Mouse (Mus musculus) C2C12 (cell line): Measurements from ENCODE around the gene Hmga2. TPM values are rescaled to one million over a fixed set of nuclear protein-coding genes. Genes with fewer than 3 reads are reported as not detected.
"Not testable (repeated sequence)": the region's sequence is repeated elsewhere in the genome, so short reads cannot be mapped to it uniquely, and the experiment has no call there.

ENCODE experiments used
- H3K27me3 ChIP-seq: one replicate; pipeline ENCODE4 v1.6.1; 2011; ENCODE audit not compliant: control insufficient read depth, insufficient read depth, insufficient read length
- H3K36me3 ChIP-seq: one replicate; pipeline ENCODE4 v1.6.1; 2011; ENCODE audit not compliant: control insufficient read depth, insufficient read depth
- H3K4me3 ChIP-seq: one replicate; pipeline ENCODE4 v1.5.1; 2011; ENCODE audit warnings: mild to moderate bottlenecking, control low read depth; ENCODE audit not compliant: poor library complexity, insufficient read depth, severe bottlenecking
- H3K79me2 ChIP-seq: one replicate; pipeline ENCODE4 v1.6.1; 2011; ENCODE audit not compliant: control insufficient read depth, insufficient read depth
- H3K79me3 ChIP-seq: one replicate; pipeline ENCODE4 v1.6.1; 2011; ENCODE audit warnings: low read depth, control low read depth
- H3ac ChIP-seq: one replicate; pipeline ENCODE3; 2011; ENCODE audit warnings: low read depth; ENCODE audit not compliant: control insufficient read depth, insufficient read length
- CEBPB ChIP-seq: IDR thresholded peaks from one replicate; pipeline ENCODE4 v1.6.1; 2011; ENCODE audit warnings: low read depth, mild to moderate bottlenecking, control low read depth, moderate library complexity
- CTCF ChIP-seq: IDR thresholded peaks from one replicate; pipeline ENCODE4 v1.5.1; 2011; ENCODE audit not compliant: control insufficient read depth, insufficient read depth, insufficient read length
- FOSL1 ChIP-seq: IDR thresholded peaks from one replicate; pipeline ENCODE4 v1.8.0; 2011; ENCODE audit warnings: mild to moderate bottlenecking, low read length; ENCODE audit not compliant: poor library complexity, insufficient read depth, severe bottlenecking
- MAX ChIP-seq: IDR thresholded peaks from one replicate; pipeline ENCODE4 v1.6.1; 2011; ENCODE audit warnings: mild to moderate bottlenecking, control low read depth
- MYOD1 ChIP-seq: IDR thresholded peaks from one replicate; pipeline ENCODE4 v1.6.1; 2011; ENCODE audit warnings: low read depth; ENCODE audit not compliant: control insufficient read depth, insufficient read length
- MYOG ChIP-seq: IDR thresholded peaks from one replicate; pipeline ENCODE4 v1.6.1; 2011; ENCODE audit not compliant: control insufficient read depth, insufficient read length; ENCODE audit errors: extremely low read depth
- USF1 ChIP-seq: IDR thresholded peaks from one replicate; pipeline ENCODE4 v1.6.1; 2011; ENCODE audit warnings: low read depth, mild to moderate bottlenecking, control low read depth, moderate library complexity
- polyA plus RNA-seq: library from polyadenylated mRNA; unstranded; fragments of >200 nt; fragmentation: generic; extraction: Trizol; gene quantifications from one replicate; pipeline ENCODE4 v1.2.1, GENCODE M21; 2012; ENCODE audit warnings: missing spikeins

The Hmga2 gene
- polyA plus RNA-seq, 1 experiment = 59.9 TPM

DNA sequence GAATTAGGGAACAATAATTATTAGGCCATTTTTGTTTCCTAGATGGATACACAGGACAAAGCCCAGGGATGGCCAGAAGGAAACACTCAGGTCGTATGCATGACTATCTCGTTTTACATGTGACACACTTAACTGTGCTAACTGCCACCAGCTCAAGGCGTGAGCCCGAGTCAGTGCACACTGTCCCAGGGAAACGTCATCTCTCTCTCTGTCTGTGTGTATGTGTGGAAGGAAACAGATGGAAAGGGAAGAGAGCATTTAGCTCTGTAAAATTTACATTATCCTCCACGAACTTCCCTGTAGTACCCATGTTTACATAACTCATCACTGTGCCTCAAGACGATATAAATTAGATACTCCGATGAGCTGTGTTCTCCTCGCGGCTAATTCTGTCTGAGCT is 105.1 kb downstream of the Hmga2 start:
- H3K79me3 ChIP-seq = peaks cover 34% of the 10 kb centered on the region
- H3K36me3 ChIP-seq = peaks cover 96% of the 10 kb centered on the region
- H3K27me3 ChIP-seq = no peaks in the 10 kb centered on the region
- no peak overlapping the region for H3ac ChIP-seq
- TF ChIP-seq MAX (no peak), CTCF (no peak), FOSL1 (no peak), MYOG (no peak), CEBPB (no peak), USF1 (no peak), MYOD1 (no peak)
- peaks cover 90% of the 10 kb centered on the region for H3K79me2 ChIP-seq
- H3K4me3 ChIP-seq = no peak overlapping the region

DNA sequence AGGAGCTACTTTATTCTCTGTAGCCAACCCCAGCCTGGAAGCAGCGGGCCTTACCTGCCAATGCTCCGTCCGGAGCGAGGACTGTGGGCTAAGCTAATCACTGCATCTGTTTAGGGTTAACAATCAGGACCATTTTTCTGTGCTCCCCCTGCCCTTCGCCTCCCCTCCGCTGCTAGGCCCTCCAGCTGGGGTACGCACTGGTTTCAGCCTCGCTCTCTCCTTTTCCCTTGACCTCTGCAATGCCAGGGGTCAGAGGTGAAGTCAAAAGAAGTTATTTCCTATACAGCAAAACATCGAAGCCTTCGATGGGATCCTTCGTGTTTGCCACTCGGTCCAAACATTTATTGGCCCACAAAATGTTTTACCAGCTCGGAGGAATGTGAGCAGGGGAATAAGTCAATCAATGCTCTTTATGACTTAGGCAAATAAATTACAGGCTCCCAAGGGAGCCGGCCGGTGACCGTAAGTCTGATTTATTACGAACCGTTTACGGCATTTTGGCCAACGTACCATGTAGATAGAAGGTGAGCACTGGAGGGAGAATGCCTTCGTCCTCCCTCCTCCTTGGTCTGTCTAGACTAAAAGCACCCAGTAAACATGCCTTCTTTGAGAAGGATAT is 107.0 kb downstream of the Hmga2 start:
- Histone ChIP-seq H3K4me3 (no peak overlapping the region), H3K79me3 (peaks cover 17% of the 10 kb centered on the region), H3ac (no peak overlapping the region), H3K79me2 (peaks cover 71% of the 10 kb centered on the region), H3K36me3 (peaks cover 96% of the 10 kb centered on the region), H3K27me3 (no peaks in the 10 kb centered on the region)
- TF ChIP-seq USF1 (no peak), MYOG (no peak), CEBPB (no peak)

DNA sequence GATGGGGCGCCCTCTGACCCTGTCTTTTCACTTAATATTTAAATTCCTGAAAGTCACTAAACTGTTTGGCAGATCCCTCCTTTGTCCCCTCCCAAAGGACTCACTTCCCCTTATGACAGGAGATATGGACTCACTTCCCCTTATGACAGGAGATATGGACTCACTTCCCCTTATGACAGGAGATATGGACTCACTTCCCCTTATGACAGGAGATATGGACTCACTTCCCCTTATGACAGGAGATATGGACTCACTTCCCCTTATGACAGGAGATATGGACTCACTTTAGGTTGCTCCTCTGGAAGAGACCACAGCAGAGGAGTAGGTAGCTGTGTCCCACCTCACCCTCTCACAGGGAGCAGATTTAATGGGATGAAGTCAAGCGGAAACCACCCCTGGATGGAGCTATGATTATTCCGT is 110.1 kb downstream of the Hmga2 start:
- H3K27me3 ChIP-seq, H3K4me3 ChIP-seq, H3ac ChIP-seq: not testable (repeated sequence)
- Histone ChIP-seq H3K79me3 (peaks cover 11% of the 10 kb centered on the region), H3K79me2 (peaks cover 44% of the 10 kb centered on the region), H3K36me3 (peaks cover 95% of the 10 kb centered on the region)

DNA sequence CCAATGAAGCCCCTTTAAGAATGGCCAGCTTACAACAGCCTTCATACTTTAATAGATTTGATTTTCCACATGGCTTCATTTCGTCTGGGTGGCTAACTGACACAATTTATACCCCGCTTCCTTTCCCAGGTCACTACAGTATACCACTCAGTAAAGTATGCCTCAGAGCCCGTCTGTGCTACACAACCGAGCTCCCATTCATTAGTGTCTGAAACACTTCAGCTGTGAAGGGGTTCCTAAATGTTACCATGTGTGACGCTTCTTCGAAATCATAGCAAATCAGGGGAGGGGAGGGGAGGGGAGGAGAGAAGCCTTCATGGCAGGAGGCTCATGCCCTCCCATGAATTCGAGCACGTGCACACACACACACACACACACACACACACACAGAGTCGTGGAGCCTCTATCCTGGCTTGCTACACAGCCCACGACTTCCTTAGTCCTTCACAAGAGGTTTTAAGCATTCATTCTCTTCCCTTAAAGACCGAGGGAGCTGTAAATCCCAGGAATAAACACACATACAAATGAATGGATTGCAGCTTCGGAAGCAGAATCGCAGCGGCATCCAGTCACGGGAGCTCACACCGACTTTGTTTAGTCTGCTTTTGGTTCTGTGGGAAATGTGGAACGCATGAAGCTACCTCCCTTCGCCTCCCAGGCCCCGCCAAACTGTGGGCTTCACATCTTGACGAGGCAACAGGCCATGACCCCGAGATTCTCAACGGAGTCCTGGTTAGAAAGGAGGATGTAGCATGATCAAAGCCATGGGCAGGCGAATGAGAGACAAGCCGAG is 110.7 kb downstream of the Hmga2 start:
- TF ChIP-seq MYOG = no peak
- TF ChIP-seq FOSL1 = no peak
- no peak for TF ChIP-seq CTCF
- TF ChIP-seq MYOD1 = no peak
- TF ChIP-seq MAX = no peak
- no peak for TF ChIP-seq USF1
- no peak for TF ChIP-seq CEBPB
- Histone ChIP-seq H3ac (no peak overlapping the region), H3K4me3 (no peak overlapping the region), H3K36me3 (peaks cover 95% of the 10 kb centered on the region), H3K79me3 (peaks cover 9% of the 10 kb centered on the region), H3K27me3 (no peaks in the 10 kb centered on the region), H3K79me2 (peaks cover 38% of the 10 kb centered on the region)

DNA sequence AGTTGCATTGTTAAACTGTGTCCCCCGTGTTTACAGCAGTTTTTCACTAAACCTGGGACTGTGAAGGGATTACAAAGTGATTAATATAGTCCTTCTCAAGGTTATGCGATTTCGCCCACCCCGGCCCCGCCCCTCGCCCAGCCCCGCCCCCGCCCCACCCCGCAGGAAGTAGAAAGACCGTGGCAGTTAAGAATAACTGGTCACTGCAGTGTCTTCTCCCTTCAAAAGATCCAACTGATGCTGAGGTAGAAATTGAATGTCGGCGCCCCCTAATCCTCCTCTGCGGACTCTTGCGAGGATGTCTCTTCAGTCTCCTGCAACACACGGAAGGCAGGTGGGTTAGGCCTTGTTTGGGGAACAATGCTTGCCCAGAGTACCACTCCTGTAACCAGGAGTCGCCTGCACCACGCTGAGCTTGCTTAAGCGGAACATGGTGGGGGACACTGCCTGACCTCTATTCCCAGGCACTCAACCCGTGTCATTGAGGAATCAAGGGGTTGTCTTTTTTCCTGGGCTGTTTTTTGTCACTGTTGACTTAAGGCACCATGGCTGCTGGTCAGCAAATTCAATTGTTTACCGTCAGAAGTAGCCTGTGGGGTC is 112.2 kb downstream of the Hmga2 start:
- H3K79me3 ChIP-seq = peaks cover 5% of the 10 kb centered on the region
- TF ChIP-seq MYOG (no peak), MAX (no peak)
- H3ac ChIP-seq = no peak overlapping the region
- no peaks in the 10 kb centered on the region for H3K27me3 ChIP-seq
- peaks cover 85% of the 10 kb centered on the region for H3K36me3 ChIP-seq
- H3K4me3 ChIP-seq = no peak overlapping the region
- H3K79me2 ChIP-seq = peaks cover 24% of the 10 kb centered on the region

DNA sequence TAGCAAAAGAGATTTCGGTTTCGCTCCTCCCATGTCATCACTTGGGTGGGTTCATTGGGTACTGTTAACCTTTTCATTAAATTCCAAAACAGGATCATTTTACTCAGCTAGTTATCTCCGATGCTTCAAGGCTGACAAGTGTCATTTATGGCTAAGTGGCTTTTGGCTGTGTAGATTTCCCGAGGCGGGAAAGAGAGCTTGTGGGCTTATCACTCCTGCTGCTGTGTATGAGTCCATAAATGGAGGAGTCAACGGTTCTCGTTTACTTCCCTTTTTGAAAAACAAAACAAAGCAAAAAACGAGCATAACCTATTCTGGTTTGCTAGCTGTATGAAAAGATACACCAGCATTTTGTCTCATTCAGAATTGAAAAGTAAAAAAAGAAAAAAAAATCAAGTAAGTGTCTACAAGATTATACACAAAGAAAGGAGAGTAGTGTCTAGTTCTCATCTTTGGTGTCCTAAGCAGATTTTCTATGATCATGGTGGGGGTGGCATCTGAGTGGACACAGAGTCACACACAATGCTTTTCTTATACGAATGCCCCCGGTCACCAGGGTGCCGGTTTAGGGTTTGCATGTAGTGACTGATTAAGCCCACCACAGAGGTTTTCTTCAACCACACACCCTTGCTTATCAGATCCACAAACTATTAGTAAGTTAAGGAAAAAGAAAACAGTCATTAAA is 112.8 kb downstream of the Hmga2 start:
- H3K27me3 ChIP-seq, H3K79me3 ChIP-seq: not testable (repeated sequence)
- peaks cover 78% of the 10 kb centered on the region for H3K36me3 ChIP-seq

More for the DNA sequence above, 112.8 kb downstream of the Hmga2 start:
- peaks cover 19% of the 10 kb centered on the region for H3K79me2 ChIP-seq
- not testable (repeated sequence) for H3ac ChIP-seq, H3K4me3 ChIP-seq
